Mouse (Mus musculus): ENCODE measurements at regions not wholly inside any gene's neighbourhood (a gene's known extent, or its start where the extent isn't known, plus 50 kb on each side); places are given as distances from the start of the nearest gene placed in this dataset.

DNA sequence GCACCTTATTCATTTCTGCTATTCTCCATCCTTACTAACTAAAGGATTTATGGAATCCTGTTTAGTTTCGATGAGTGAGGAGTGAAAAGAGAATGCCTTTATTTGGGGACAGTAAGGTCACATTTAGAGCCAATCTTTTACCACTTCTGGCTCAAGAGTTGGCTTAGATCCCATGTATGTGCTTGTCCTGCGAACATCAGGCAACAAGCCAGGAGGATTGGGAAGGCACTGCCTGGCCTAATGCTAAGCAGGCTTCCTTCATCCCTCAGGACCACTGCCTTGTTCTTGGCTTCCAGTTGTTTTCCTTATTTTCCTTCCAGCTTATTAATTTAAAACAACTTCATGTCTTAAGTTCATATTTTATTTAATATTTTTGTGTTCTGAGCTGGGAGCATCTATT, 442.9 kb downstream of the Vgll3 start:
- DNase-seq = peak; percentile 54
- intact Hi-C loops (cut with DNase I) = no loop called here

GRCm38 (mm10) chr16:66268987-66269386, 453.9 kb downstream of the Vgll3 start:
- intact Hi-C loops (cut with DNase I) = no loop called here
- no peak for DNase-seq

- DNase-seq = no peak
- intact Hi-C loops (cut with DNase I) = no loop called here
Measured at GRCm38 (mm10) chr16:66276635-66277034, 461.6 kb downstream of the Vgll3 start.

Measured in left cerebral cortex, postnatal 4 days (tissue).